Mouse (Mus musculus) midbrain, postnatal 0 days (tissue): ENCODE measurements around the gene Efna1. TPM values are rescaled to one million over a fixed set of nuclear protein-coding genes. Genes with fewer than 3 reads are reported as not detected.

Experiments
- ATAC-seq: fragments of 200-750 bp; cut with Nextera tagmentation; 2 replicates; pipeline ENCODE4 v1.8.0; 2017; ENCODE audit warnings: moderate number of reproducible peaks, mild to moderate bottlenecking, moderate TSS enrichment, moderate library complexity; ENCODE audit not compliant: low FRiP score
- DNase-seq: peaks from one replicate; pipeline ENCODE4 v3.0.0-alpha.2; 2015; ENCODE audit warnings: low spot score
- H3K27ac ChIP-seq: fragments of 300-500 bp; sonication (generic); 2 replicates; pipeline ENCODE4 v1.5.1; 2014; ENCODE audit warnings: low read depth, mild to moderate bottlenecking, low read length, mixed read lengths
- H3K27me3 ChIP-seq: fragments of 300-500 bp; sonication (generic); 2 replicates; pipeline ENCODE4 v1.6.1; 2014; ENCODE audit warnings: low read length, control low read depth, mixed read lengths; ENCODE audit not compliant: insufficient read depth
- H3K36me3 ChIP-seq: fragments of 300-500 bp; sonication (generic); 2 replicates; pipeline ENCODE4 v1.6.1; 2014; ENCODE audit warnings: low read length, control low read depth, mixed read lengths; ENCODE audit not compliant: insufficient read depth
- H3K4me1 ChIP-seq: fragments of 300-500 bp; sonication (generic); 2 replicates; pipeline ENCODE4 v1.6.1; 2014; ENCODE audit warnings: mild to moderate bottlenecking, control low read depth, antibody characterized with exemption, low read length, mixed read lengths; ENCODE audit not compliant: insufficient read depth
- H3K4me2 ChIP-seq: fragments of 300-500 bp; sonication (generic); 2 replicates; pipeline ENCODE4 v1.6.1; 2014; ENCODE audit warnings: low read depth, mild to moderate bottlenecking, low read length, mixed read lengths; ENCODE audit not compliant: poor library complexity, severe bottlenecking
- H3K4me3 ChIP-seq: fragments of 300-500 bp; sonication (generic); 2 replicates; pipeline ENCODE4 v1.5.1; 2014; ENCODE audit warnings: low read depth, mild to moderate bottlenecking, low read length, moderate library complexity
- H3K9ac ChIP-seq: fragments of 300-500 bp; sonication (generic); replicated peaks from 2 replicates; pipeline ENCODE4 v1.6.1; 2014; ENCODE audit warnings: mild to moderate bottlenecking, low read length, moderate library complexity, mixed read lengths; ENCODE audit not compliant: poor library complexity, severe bottlenecking
- H3K9me3 ChIP-seq: fragments of 300-500 bp; sonication (generic); 2 replicates; pipeline ENCODE4 v1.6.1; 2016; ENCODE audit warnings: low read length, control low read depth
- CTCF ChIP-seq: IDR thresholded peaks from 2 replicates; pipeline ENCODE4 v1.5.1; 2016; ENCODE audit warnings: antibody characterized with exemption, mild to moderate bottlenecking
- WGBS: fragments of 180-500 bp; shearing (Covaris S2); extraction: QIAGEN DNeasy Blood & Tissue Kit; methylation state at CpG from one replicate; pipeline ENCODE4 v1.1.7; 2014; 5-methylcytosine and 5-hydroxymethylcytosine counted together
- polyA plus RNA-seq: library from polyadenylated mRNA; unstranded; fragments of >200 nt; fragmentation: Nextera tagmentation; extraction: Ambion mirVana; gene quantifications from 2 replicates; pipeline ENCODE4 v1.2.1, GENCODE M21; 2015
- total RNA-seq: library from RNA; depleted of rRNA; stranded (reverse); fragments of >200 nt; gene quantifications from 2 replicates; pipeline ENCODE4 v1.2.3, GENCODE M21; 2014; rRNA removed

The Efna1 gene
- total RNA-seq (6.6 and 7.1 TPM in 2 replicates), polyA plus RNA-seq (8.9 and 9.4 TPM in 2 replicates)

DNA sequence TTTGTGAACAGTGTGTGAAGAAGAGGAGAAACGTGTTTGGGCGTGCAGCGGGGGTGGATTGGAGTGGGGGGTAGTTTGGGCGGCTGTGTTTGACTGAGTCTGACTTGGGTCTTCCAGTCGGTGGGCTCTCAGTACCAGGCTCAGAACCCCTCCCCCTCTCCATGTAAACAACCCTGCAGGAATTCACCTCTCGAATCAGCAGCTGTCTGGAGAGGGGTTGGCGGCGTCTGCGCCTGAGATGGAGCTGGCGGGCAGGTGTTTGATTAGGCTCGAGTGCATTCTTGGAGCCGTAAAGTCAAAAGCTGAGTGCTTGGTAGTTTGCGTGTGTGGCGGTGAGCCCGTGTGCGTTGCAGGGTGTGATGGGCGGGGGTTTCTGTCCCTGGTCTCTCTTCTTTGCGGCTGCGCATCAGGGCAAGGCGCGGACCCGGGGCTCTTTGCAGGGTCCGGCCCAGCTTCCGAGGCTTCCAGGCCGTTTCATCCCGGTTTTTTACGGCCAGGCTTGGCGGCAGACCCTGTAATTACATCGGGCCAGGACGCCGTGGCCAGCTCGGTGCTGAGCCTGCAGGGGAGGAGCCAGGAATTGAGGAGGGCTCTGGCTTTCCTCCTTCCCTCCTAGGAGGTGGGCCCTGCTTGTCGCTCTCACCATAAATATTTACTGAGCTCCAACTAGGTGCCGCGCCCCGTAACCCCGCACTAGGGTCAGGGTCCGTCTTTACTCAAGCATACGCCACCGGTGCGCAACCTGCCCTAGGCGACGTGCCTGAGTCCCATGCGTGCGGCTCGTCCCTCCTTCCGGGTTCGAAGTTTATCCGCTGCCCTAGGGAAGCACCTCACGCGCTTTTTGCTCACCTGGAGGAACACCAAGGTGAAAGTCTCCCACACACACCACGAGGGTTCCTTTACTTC is at the start of gene Efna1:
Gene Efna1 (minus strand): TSS at position 537 of the 906 bp plus-strand sequence.
- H3K9me3 ChIP-seq = no peaks in the 10 kb centered on the region
- no peak within 1 kb of the TSS for H3K27ac ChIP-seq
- H3K36me3 ChIP-seq = no peaks in the 10 kb centered on the region
- peaks cover 7% of the 10 kb centered on the region for H3K4me1 ChIP-seq
- H3K4me3 ChIP-seq = peak within 1 kb of the TSS; percentile 41
- ATAC-seq (peak; percentile 27; the same call in 1 of the 2 replicates), DNase-seq (peak; percentile 32)
- peak within 1 kb of the TSS; percentile 88 for H3K4me2 ChIP-seq
- peaks cover 7% of the 10 kb centered on the region; the same call in 1 of the 2 replicates for H3K27me3 ChIP-seq
- TF ChIP-seq CTCF = no peak; the same call in 1 of the 2 replicates
- H3K9ac ChIP-seq = peak within 1 kb of the TSS; percentile 59; the same call in 1 of the 2 replicates
- WGBS = 2% methylated on average over 51 of the region's 52 CpGs

DNA sequence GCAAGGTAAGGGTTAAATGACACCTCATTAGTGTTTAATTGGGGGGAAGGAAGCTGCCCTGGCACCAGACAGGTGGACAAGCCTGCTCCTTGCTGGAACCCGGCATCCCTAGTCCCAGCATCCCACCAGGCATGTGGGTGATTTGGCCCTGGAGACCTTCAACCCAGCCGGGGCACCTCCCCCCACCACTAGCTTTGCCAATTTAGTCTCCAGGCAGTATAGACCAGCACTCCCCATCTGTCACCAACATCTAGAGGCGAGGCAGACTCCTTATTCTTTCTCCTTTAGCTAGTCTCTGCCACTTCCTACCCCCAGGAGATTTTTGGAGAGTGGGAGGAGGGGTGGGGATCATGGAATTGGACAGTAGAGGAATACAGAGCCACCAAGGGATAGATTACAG is 49.4 kb upstream of the Efna1 start:
- Histone ChIP-seq H3K27ac (no peak overlapping the region), H3K4me1 (peaks cover 5% of the 10 kb centered on the region; the same call in 1 of the 2 replicates), H3K4me3 (no peak overlapping the region), H3K9ac (no peak overlapping the region), H3K4me2 (no peak overlapping the region), H3K9me3 (no peaks in the 10 kb centered on the region), H3K36me3 (no peaks in the 10 kb centered on the region), H3K27me3 (no peaks in the 10 kb centered on the region)
- no peak for TF ChIP-seq CTCF
- 45% methylated on average over 3 of the region's 3 CpGs for WGBS
- DNase-seq (peak; percentile 18), ATAC-seq (no peak)

DNA sequence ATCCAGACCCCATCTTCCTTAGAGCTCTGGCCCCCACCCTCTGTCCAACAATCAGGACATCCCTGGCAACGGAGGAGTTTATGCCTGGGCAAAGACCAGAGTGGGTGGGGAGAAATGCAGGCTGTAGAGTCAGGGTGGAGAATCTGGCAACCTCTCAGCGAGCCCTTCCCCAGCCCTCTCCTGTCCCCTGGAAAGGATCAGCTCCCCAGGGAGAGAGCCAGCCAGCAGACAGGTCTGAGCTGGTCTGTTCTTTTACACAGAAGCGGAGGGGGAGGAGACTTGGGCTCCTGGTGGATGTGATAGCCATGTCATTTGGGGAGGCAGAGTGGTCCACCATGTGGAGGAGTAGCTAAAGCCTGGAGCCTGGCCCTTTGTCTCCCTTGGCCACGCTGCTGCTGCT is 47.7 kb upstream of the Efna1 start:
- no peak overlapping the region for H3K4me3 ChIP-seq
- H3K27ac ChIP-seq = no peak overlapping the region
- ATAC-seq (no peak), DNase-seq (peak; percentile 38)
- no peak overlapping the region for H3K4me2 ChIP-seq
- H3K9ac ChIP-seq = no peak overlapping the region
- H3K9me3 ChIP-seq = no peaks in the 10 kb centered on the region
- TF ChIP-seq CTCF = no peak
- H3K36me3 ChIP-seq = no peaks in the 10 kb centered on the region
- WGBS = 9% methylated on average over 4 of the region's 4 CpGs
- peaks cover 5% of the 10 kb centered on the region; the same call in 1 of the 2 replicates for H3K4me1 ChIP-seq
- no peaks in the 10 kb centered on the region for H3K27me3 ChIP-seq

DNA sequence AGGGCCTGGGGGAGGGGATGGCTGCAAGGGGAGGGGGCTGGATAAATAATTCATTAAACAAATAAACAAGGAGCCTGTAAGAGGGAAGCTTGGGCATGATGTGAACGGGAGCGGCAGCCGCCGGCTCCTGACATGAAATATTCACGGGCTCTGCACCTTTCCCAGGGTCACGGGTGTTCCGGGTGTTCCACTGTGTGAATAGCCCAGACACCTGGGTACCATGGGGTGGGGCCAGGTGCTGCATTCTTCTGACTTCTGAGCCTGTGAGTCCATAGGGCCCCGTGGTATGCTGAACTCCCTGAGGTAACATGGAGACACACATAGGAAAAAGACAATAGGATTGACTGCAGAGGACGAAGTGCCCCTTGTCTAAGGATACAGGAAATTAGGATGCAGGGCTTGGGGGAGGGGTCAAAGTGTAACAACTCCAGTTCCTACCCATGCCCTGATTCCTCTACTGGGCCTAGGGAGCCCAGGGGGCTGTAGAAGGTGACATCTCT is 46.5 kb upstream of the Efna1 start:
- WGBS = 37% methylated on average over 9 of the region's 9 CpGs

DNA sequence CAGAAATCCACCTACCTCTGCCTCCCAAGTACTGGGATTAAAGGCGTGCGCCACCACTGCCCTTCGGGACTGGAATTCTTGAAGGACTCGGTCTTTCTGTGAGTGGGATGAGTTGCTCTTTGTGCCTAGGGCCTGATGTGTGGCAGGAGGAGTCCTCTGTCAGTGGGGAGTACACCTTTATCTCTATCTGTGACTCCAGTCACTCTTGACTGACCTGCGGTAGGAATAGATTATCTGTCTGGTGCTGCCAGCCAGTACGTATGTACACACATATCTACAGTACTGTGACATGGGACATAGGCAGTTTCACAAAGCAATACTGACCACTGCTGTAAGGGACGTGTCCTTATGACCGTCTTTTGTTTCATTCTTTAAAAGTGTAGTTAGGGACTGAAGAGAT is 44.9 kb upstream of the Efna1 start:
- Histone ChIP-seq H3K27ac (no peak overlapping the region), H3K4me2 (no peak overlapping the region), H3K4me3 (no peak overlapping the region), H3K4me1 (no peaks in the 10 kb centered on the region), H3K36me3 (no peaks in the 10 kb centered on the region), H3K9me3 (no peaks in the 10 kb centered on the region), H3K9ac (no peak overlapping the region), H3K27me3 (no peaks in the 10 kb centered on the region)
- ATAC-seq (no peak), DNase-seq (no peak)
- TF ChIP-seq CTCF = no peak
- WGBS = 93% methylated on average over 8 of the region's 8 CpGs

More for the DNA sequence above, 46.5 kb upstream of the Efna1 start:
- no peak for ATAC-seq
- Histone ChIP-seq H3K27ac (no peak overlapping the region), H3K4me3 (no peak overlapping the region), H3K27me3 (no peaks in the 10 kb centered on the region), H3K9me3 (no peaks in the 10 kb centered on the region), H3K9ac (no peak overlapping the region), H3K4me1 (peaks cover 3% of the 10 kb centered on the region; the same call in 1 of the 2 replicates), H3K36me3 (no peaks in the 10 kb centered on the region), H3K4me2 (no peak overlapping the region)
- TF ChIP-seq CTCF = no peak
- no peak for DNase-seq
